Mouse (Mus musculus) heart, embryonic 10.5 days (tissue): ENCODE results near the gene Fmod. TPM values are rescaled to one million over a fixed set of nuclear protein-coding genes. Genes with fewer than 3 reads are reported as not detected.

Source experiments
- DNase-seq: peaks from one replicate; pipeline ENCODE4 v3.0.0-alpha.2; 2017; ENCODE audit warnings: low spot score
- H3K27ac ChIP-seq: fragments of 300-500 bp; sonication (generic); 2 replicates; pipeline ENCODE4 v1.5.1; 2016; ENCODE audit warnings: mild to moderate bottlenecking
- H3K27me3 ChIP-seq: fragments of 300-500 bp; sonication (generic); 2 replicates; pipeline ENCODE4 v1.6.1; 2016; ENCODE audit warnings: mild to moderate bottlenecking; ENCODE audit not compliant: poor library complexity, insufficient read depth, severe bottlenecking
- H3K36me3 ChIP-seq: fragments of 300-500 bp; sonication (generic); 2 replicates; pipeline ENCODE4 v1.6.1; 2016; ENCODE audit warnings: mild to moderate bottlenecking, moderate library complexity
- H3K4me1 ChIP-seq: fragments of 300-500 bp; sonication (generic); 2 replicates; pipeline ENCODE4 v1.6.1; 2016; ENCODE audit warnings: mild to moderate bottlenecking
- H3K4me3 ChIP-seq: fragments of 300-500 bp; sonication (generic); 2 replicates; pipeline ENCODE4 v1.5.1; 2016; ENCODE audit warnings: mild to moderate bottlenecking, moderate library complexity
- H3K9me3 ChIP-seq: fragments of 300-500 bp; sonication (generic); 2 replicates; pipeline ENCODE4 v1.6.1; 2016; ENCODE audit warnings: mild to moderate bottlenecking, moderate library complexity
- WGBS: fragments of 180-500 bp; shearing (Covaris S2); methylation state at CpG from one replicate; pipeline ENCODE4 v1.1.7; 2016; 5-methylcytosine and 5-hydroxymethylcytosine counted together
- polyA plus RNA-seq: library from polyadenylated mRNA; unstranded; fragments of >200 nt; fragmentation: Nextera tagmentation; extraction: Ambion mirVana; gene quantifications from 2 replicates; pipeline ENCODE4 v1.2.1, GENCODE M21; 2016

Fmod gene
- polyA plus RNA-seq, result 9.5 and 11.2 TPM in 2 replicates

GRCm38 (mm10) chr1:134037172-134037571, at the start of gene Fmod:
Gene Fmod (plus strand): TSS chr1:134037254.
- Histone ChIP-seq H3K4me3 (0 out of 2 replicates have a peak within 1 kb of the TSS, but pooled peaks have one; percentile 12), H3K27ac (peak within 1 kb of the TSS; percentile 33; the same call in 1 of the 2 replicates), H3K4me1 (peaks cover 10% of the 10 kb centered on the region), H3K9me3 (no peaks in the 10 kb centered on the region), H3K36me3 (no peaks in the 10 kb centered on the region), H3K27me3 (peaks cover 14% of the 10 kb centered on the region; the same call in 1 of the 2 replicates)
- WGBS, result 27% methylated on average over 9 of the region's 9 CpGs
- no peak for DNase-seq

GRCm38 (mm10) chr1:133988845-133989244, 48.2 kb upstream of the Fmod start:
- no peaks in the 10 kb centered on the region for H3K4me1 ChIP-seq
- H3K4me3 ChIP-seq, result no peak overlapping the region
- WGBS, result 35% methylated on average over 3 of the region's 3 CpGs
- no peaks in the 10 kb centered on the region for H3K27me3 ChIP-seq
- no peak overlapping the region for H3K27ac ChIP-seq
- H3K9me3 ChIP-seq, result no peaks in the 10 kb centered on the region
- DNase-seq, result no peak
- H3K36me3 ChIP-seq, result no peaks in the 10 kb centered on the region

- H3K27me3 ChIP-seq, result no peaks in the 10 kb centered on the region
- DNase-seq, result no peak
- no peak overlapping the region for H3K4me3 ChIP-seq
- H3K36me3 ChIP-seq, result no peaks in the 10 kb centered on the region
- 73% methylated on average over 8 of the region's 8 CpGs for WGBS
- H3K27ac ChIP-seq, result no peak overlapping the region
- H3K9me3 ChIP-seq, result no peaks in the 10 kb centered on the region
- H3K4me1 ChIP-seq, result no peaks in the 10 kb centered on the region
Observed at GRCm38 (mm10) chr1:133991277-133991676, 45.8 kb upstream of the Fmod start.

- no peaks in the 10 kb centered on the region for H3K27me3 ChIP-seq
- no peaks in the 10 kb centered on the region for H3K9me3 ChIP-seq
- no peak overlapping the region for H3K4me3 ChIP-seq
- H3K27ac ChIP-seq, result no peak overlapping the region
- 77% methylated on average over 7 of the region's 7 CpGs for WGBS
- no peaks in the 10 kb centered on the region for H3K36me3 ChIP-seq
- peaks cover 7% of the 10 kb centered on the region; the same call in 1 of the 2 replicates for H3K4me1 ChIP-seq
- no peak for DNase-seq
Observed at GRCm38 (mm10) chr1:134005490-134005889, 31.6 kb upstream of the Fmod start.

GRCm38 (mm10) chr1:134006105-134006764, 30.8 kb upstream of the Fmod start:
- DNase-seq, result no peak

GRCm38 (mm10) chr1:134024293-134024971, 12.6 kb upstream of the Fmod start:
- no peak overlapping the region for H3K4me3 ChIP-seq
- no peaks in the 10 kb centered on the region for H3K36me3 ChIP-seq
- WGBS, result 86% methylated on average over 9 of the region's 9 CpGs
- H3K4me1 ChIP-seq, result 0 out of 2 replicates have a peak, but pooled peaks cover 3% of the 10 kb centered on the region
- H3K9me3 ChIP-seq, result no peaks in the 10 kb centered on the region
- no peak for DNase-seq
- H3K27ac ChIP-seq, result no peak overlapping the region
- H3K27me3 ChIP-seq, result peaks cover 3% of the 10 kb centered on the region; the same call in 1 of the 2 replicates

More at GRCm38 (mm10) chr1:134006105-134006764, 30.8 kb upstream of the Fmod start:
- Histone ChIP-seq H3K4me1 (peaks cover 12% of the 10 kb centered on the region; the same call in 1 of the 2 replicates), H3K4me3 (no peak overlapping the region), H3K27ac (no peak overlapping the region), H3K9me3 (no peaks in the 10 kb centered on the region), H3K36me3 (no peaks in the 10 kb centered on the region), H3K27me3 (no peaks in the 10 kb centered on the region)
- WGBS, result 82% methylated on average over 11 of the region's 11 CpGs

- Histone ChIP-seq H3K9me3 (no peaks in the 10 kb centered on the region), H3K27ac (no peak overlapping the region), H3K36me3 (no peaks in the 10 kb centered on the region), H3K27me3 (peaks cover 3% of the 10 kb centered on the region; the same call in 1 of the 2 replicates), H3K4me3 (no peak overlapping the region), H3K4me1 (0 out of 2 replicates have a peak, but pooled peaks cover 3% of the 10 kb centered on the region)
- DNase-seq, result no peak
- 50% methylated on average over 5 of the region's 5 CpGs for WGBS
Observed at GRCm38 (mm10) chr1:134025975-134026374, 11.1 kb upstream of the Fmod start.

- H3K4me3 ChIP-seq, result no peak overlapping the region
- no peak overlapping the region for H3K27ac ChIP-seq
- DNase-seq, result no peak
- H3K27me3 ChIP-seq, result peaks cover 3% of the 10 kb centered on the region; the same call in 1 of the 2 replicates
- no peaks in the 10 kb centered on the region for H3K36me3 ChIP-seq
- 75% methylated on average over 9 of the region's 9 CpGs for WGBS
- no peaks in the 10 kb centered on the region for H3K9me3 ChIP-seq
- H3K4me1 ChIP-seq, result 0 out of 2 replicates have a peak, but pooled peaks cover 3% of the 10 kb centered on the region
Observed at GRCm38 (mm10) chr1:134026741-134027140, 10.3 kb upstream of the Fmod start.

GRCm38 (mm10) chr1:134028161-134028846, 8.8 kb upstream of the Fmod start:
- Histone ChIP-seq H3K4me3 (no peak overlapping the region), H3K9me3 (no peaks in the 10 kb centered on the region), H3K4me1 (0 out of 2 replicates have a peak, but pooled peaks cover under 1% of the 10 kb centered on the region), H3K36me3 (no peaks in the 10 kb centered on the region), H3K27me3 (peaks cover 3% of the 10 kb centered on the region; the same call in 1 of the 2 replicates), H3K27ac (no peak overlapping the region)
- WGBS, result 79% methylated on average over 14 of the region's 14 CpGs
- no peak for DNase-seq

GRCm38 (mm10) chr1:134036492-134036891, 562 bp upstream of the Fmod start:
- DNase-seq, result no peak
- 63% methylated on average over 2 of the region's 2 CpGs for WGBS
- Histone ChIP-seq H3K4me1 (peaks cover 10% of the 10 kb centered on the region), H3K27ac (no peak overlapping the region; the same call in 1 of the 2 replicates), H3K4me3 (no peak overlapping the region), H3K27me3 (peaks cover 14% of the 10 kb centered on the region; the same call in 1 of the 2 replicates), H3K9me3 (no peaks in the 10 kb centered on the region), H3K36me3 (no peaks in the 10 kb centered on the region)

- H3K27me3 ChIP-seq, result peaks cover 14% of the 10 kb centered on the region; the same call in 1 of the 2 replicates
- no peaks in the 10 kb centered on the region for H3K9me3 ChIP-seq
- DNase-seq, result no peak
- no peak overlapping the region for H3K27ac ChIP-seq
- 77% methylated on average over 4 of the region's 4 CpGs for WGBS
- H3K4me1 ChIP-seq, result peaks cover 22% of the 10 kb centered on the region
- no peak overlapping the region for H3K4me3 ChIP-seq
- H3K36me3 ChIP-seq, result no peaks in the 10 kb centered on the region
Observed at GRCm38 (mm10) chr1:134038336-134038735, 1.3 kb downstream of the Fmod start.

GRCm38 (mm10) chr1:134039361-134039760, 2.3 kb downstream of the Fmod start:
- Histone ChIP-seq H3K4me1 (peaks cover 26% of the 10 kb centered on the region), H3K27me3 (peaks cover 14% of the 10 kb centered on the region; the same call in 1 of the 2 replicates), H3K27ac (no peak overlapping the region), H3K4me3 (no peak overlapping the region), H3K9me3 (no peaks in the 10 kb centered on the region), H3K36me3 (no peaks in the 10 kb centered on the region)
- WGBS, result 82% methylated on average over 2 of the region's 2 CpGs
- no peak for DNase-seq
